Comparison of ENCODE assay signal across 25 mouse cellular contexts in the genomic region with DNA sequence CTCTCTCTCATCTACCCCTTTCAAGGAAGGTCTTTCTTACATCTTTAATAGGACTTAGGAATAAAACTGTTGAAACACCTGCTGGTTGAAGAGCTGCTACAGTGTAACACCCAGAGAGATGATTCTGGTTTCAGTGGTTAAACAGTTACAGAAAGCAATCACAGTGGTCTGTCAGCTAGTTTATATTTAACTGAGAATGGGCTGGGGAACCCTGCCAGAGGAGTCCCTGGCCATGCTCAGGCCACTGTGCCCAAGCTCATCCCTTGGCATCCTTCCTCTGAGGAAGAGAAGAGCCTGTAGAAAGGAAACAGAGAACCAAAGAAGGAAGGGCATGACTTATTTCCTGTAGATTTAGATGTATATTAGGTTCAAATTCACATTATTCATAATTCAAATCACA. TPM values are rescaled to one million over a fixed set of nuclear protein-coding genes. Genes with fewer than 3 reads are reported as not detected.
DNase-seq lines count a peak whose midpoint lies in the region; ATAC-seq and TF ChIP-seq lines count a peak whose summit lies in the region.
"Had no signal": no experiment of that assay in that cellular context is flagged by ENCODE, and none has a peak within 500 bp of the region (broad histone marks: within the 10 kb centered on the region; RNA-seq: fewer than 3 reads in every experiment).

No protein-coding gene starts in this region.

- H3K36me3 ChIP-seq in intestine, embryonic 15.5 days, result no peaks in the 10 kb centered on the region
- no peaks in the 10 kb centered on the region for H3K36me3 ChIP-seq in kidney, embryonic 14.5 days (ENCODE audit: control insufficient read depth, insufficient read depth, low read length)
- no peaks in the 10 kb centered on the region for H3K36me3 ChIP-seq in hindbrain, embryonic 13.5 days
- H3K36me3 ChIP-seq: forebrain, embryonic 10.5 days; midbrain, embryonic 15.5 days; stomach, embryonic 15.5 days had no signal

- CTCF ChIA-PET in Patski (lab: Charles Lee), result interaction anchor here (0.8 to 1.6 kb wide), 2 partner anchors 21 to 44 kb away, joined by 3 to 8 read pairs; partner anchors contain the start of gene Ccser2

- TF ChIP-seq CTCF in Patski (IDR thresholded peaks at IDR 0.05), result no peak

- no peak overlapping the region for H3K4me2 ChIP-seq in intestine, embryonic 15.5 days (replicated peaks)
- no peak overlapping the region for H3K4me2 ChIP-seq in kidney, embryonic 14.5 days (replicated peaks; ENCODE audit: low read depth, low read length)
- H3K4me2 ChIP-seq in hindbrain, embryonic 13.5 days, result no peak overlapping the region
- H3K4me2 ChIP-seq: midbrain, embryonic 15.5 days; stomach, embryonic 15.5 days had no signal

- no peaks in the 10 kb centered on the region for H3K27me3 ChIP-seq in Patski
- H3K27me3 ChIP-seq in intestine, embryonic 15.5 days (replicated peaks), result no peaks in the 10 kb centered on the region
- no peaks in the 10 kb centered on the region for H3K27me3 ChIP-seq in kidney, embryonic 14.5 days (ENCODE audit: control insufficient read depth, insufficient read depth, low read length)
- no peaks in the 10 kb centered on the region for H3K27me3 ChIP-seq in hindbrain, embryonic 13.5 days
- H3K27me3 ChIP-seq: midbrain, embryonic 15.5 days; stomach, embryonic 15.5 days had no signal

- in situ Hi-C loops in Patski (cut with MboI; ENCODE audit: low pct_unique_long_range_greater_than_20kb), result no loop called here

- no peak for DNase-seq in Patski (ENCODE audit: low read depth, low spot score)
- peak; percentile 17 to 56 for DNase-seq in kidney, postnatal 4 days
- DNase-seq in right cerebral cortex, postnatal 14 days, result no peak
- DNase-seq: adrenal gland, postnatal 14 days; cerebellum, postnatal 36 days; heart, postnatal 10 days; lung, adult 2 months; thymus, adult 2 months had no signal

- no peak overlapping the region for H3K9ac ChIP-seq in intestine, embryonic 15.5 days
- H3K9ac ChIP-seq in kidney, embryonic 14.5 days (ENCODE audit: low read depth, low read length), result no peak overlapping the region
- no peak overlapping the region for H3K9ac ChIP-seq in hindbrain, embryonic 13.5 days
- H3K9ac ChIP-seq: midbrain, embryonic 15.5 days; stomach, embryonic 15.5 days had no signal

- no peak overlapping the region for H3K27ac ChIP-seq in intestine, embryonic 15.5 days
- no peak overlapping the region for H3K27ac ChIP-seq in kidney, embryonic 14.5 days (ENCODE audit: low read depth, low read length)
- H3K27ac ChIP-seq in hindbrain, embryonic 13.5 days, result no peak overlapping the region
- H3K27ac ChIP-seq: forebrain, embryonic 10.5 days; midbrain, embryonic 15.5 days; stomach, embryonic 15.5 days had no signal

- H3K4me3 ChIP-seq in intestine, embryonic 15.5 days (replicated peaks), result no peak overlapping the region
- H3K4me3 ChIP-seq in kidney, embryonic 14.5 days (ENCODE audit: low read length), result no peak overlapping the region
- no peak overlapping the region for H3K4me3 ChIP-seq in hindbrain, embryonic 13.5 days
- H3K4me3 ChIP-seq: forebrain, embryonic 10.5 days; midbrain, embryonic 15.5 days; myocyte; stomach, embryonic 15.5 days had no signal

- ATAC-seq in Patski, result peak; percentile 98
- ATAC-seq in intestine, embryonic 15.5 days, result peak; percentile 90
- peak; percentile 62; the same call in 1 of the 2 replicates for ATAC-seq in kidney, embryonic 14.5 days (ENCODE audit: low FRiP score, low TSS enrichment)
- no peak for ATAC-seq in hindbrain, embryonic 13.5 days (ENCODE audit: low FRiP score)
- ATAC-seq in megakaryocyte progenitor cell, adult 5-6 weeks (replicated peaks; ENCODE audit: poor library complexity), result no peak
- ATAC-seq: inflammation-experienced regulatory T-cells, adult 6 months; midbrain, embryonic 15.5 days had no signal

- no peaks in the 10 kb centered on the region for H3K4me1 ChIP-seq in intestine, embryonic 15.5 days (replicated peaks)
- H3K4me1 ChIP-seq in kidney, embryonic 14.5 days (ENCODE audit: control insufficient read depth, insufficient read depth, low read length), result no peaks in the 10 kb centered on the region
- H3K4me1 ChIP-seq in hindbrain, embryonic 13.5 days (replicated peaks), result no peaks in the 10 kb centered on the region
- H3K4me1 ChIP-seq: forebrain, embryonic 10.5 days; midbrain, embryonic 15.5 days; stomach, embryonic 15.5 days had no signal

- POLR2A ChIA-PET in Patski (lab: Charles Lee), result no interaction called here

- H3K9me3 ChIP-seq in intestine, embryonic 15.5 days, result no peaks in the 10 kb centered on the region
- no peaks in the 10 kb centered on the region for H3K9me3 ChIP-seq in kidney, embryonic 14.5 days (ENCODE audit: control insufficient read depth, low read length)
- H3K9me3 ChIP-seq in hindbrain, embryonic 13.5 days, result no peaks in the 10 kb centered on the region
- H3K9me3 ChIP-seq: forebrain, embryonic 10.5 days; midbrain, embryonic 15.5 days; stomach, embryonic 15.5 days had no signal

RNA-seq across cellular contexts. Expression of gene Ccser2, which starts 21.2 kb away (rescaled TPM):
- polyA plus RNA-seq in Patski (2021), result 48.0 TPM
- 29.4 and 35.1 TPM in 2 replicates for polyA plus RNA-seq in intestine, embryonic 15.5 days (2015; fragmentation: Nextera tagmentation; extraction: Ambion mirVana)
- polyA plus RNA-seq in kidney, embryonic 14.5 days (2014; fragmentation: Nextera tagmentation; extraction: Ambion mirVana), result 25.1 and 35.3 TPM in 2 replicates
- polyA plus RNA-seq in hindbrain, embryonic 13.5 days (2015; fragmentation: Nextera tagmentation; extraction: Ambion mirVana), result 84.1 and 85.5 TPM in 2 replicates
- 9.6 and 10.4 TPM in 2 replicates for total RNA-seq in megakaryocyte progenitor cell, adult 5-6 weeks (2015)
- 5.6 and 12.3 TPM in 2 replicates for total RNA-seq in megakaryocyte progenitor cell, adult 5-6 weeks (2017)

RNA-seq across cellular contexts. Expression of gene Rgr, which starts 59.0 kb away (rescaled TPM):
- polyA plus RNA-seq in Patski (2021), result not detected
- not detected in 2 replicates for polyA plus RNA-seq in intestine, embryonic 15.5 days (2015; fragmentation: Nextera tagmentation; extraction: Ambion mirVana)
- polyA plus RNA-seq in kidney, embryonic 14.5 days (2014; fragmentation: Nextera tagmentation; extraction: Ambion mirVana), result not detected in 2 replicates
- polyA plus RNA-seq in hindbrain, embryonic 13.5 days (2015; fragmentation: Nextera tagmentation; extraction: Ambion mirVana), result not detected in 2 replicates
- total RNA-seq in megakaryocyte progenitor cell, adult 5-6 weeks (2015), result not detected in 2 replicates
- total RNA-seq in megakaryocyte progenitor cell, adult 5-6 weeks (2017), result not detected in 2 replicates
- total RNA-seq: adrenal gland, postnatal 14 days; gastrocnemius, adult 18-20 months; heart, postnatal 10 days; layer of hippocampus, postnatal 10 days; left cerebral cortex, adult 8-10 months; megakaryocyte-erythroid progenitor cell, adult 5-6 weeks had no signal
- polyA plus RNA-seq: brain, embryonic 14.5 days; forebrain, embryonic 10.5 days; hindbrain, embryonic 11.5 days; inflammation-experienced regulatory T-cells, adult 6 months; limb, embryonic 11.5 days; lung, adult 2 months; myocyte; neural tube, embryonic 14.5 days; stomach, embryonic 15.5 days had no signal

Comparison
In these comparisons a context has a peak if more than half of its experiments do, and no peak if none do; other contexts are left out.
1. ATAC-seq: peak in Patski (single experiment), intestine, embryonic 15.5 days (single experiment) and kidney, embryonic 14.5 days (single experiment); none in hindbrain, embryonic 13.5 days (single experiment) and megakaryocyte progenitor cell, adult 5-6 weeks (single experiment).
2. DNase-seq: peak in kidney, postnatal 4 days (2 of 2); none in Patski (single experiment) and right cerebral cortex, postnatal 14 days (single experiment).